Mouse (Mus musculus) embryonic facial prominence, embryonic 15.5 days (tissue): Measurements from ENCODE around the gene Aqp8. TPM values are rescaled to one million over a fixed set of nuclear protein-coding genes. Genes with fewer than 3 reads are reported as not detected.
A peak's percentile ranks its signal among the peaks of the same experiment; 100 is the strongest.

Experiments
- ATAC-seq: fragments of 200-750 bp; cut with Nextera tagmentation; 2 replicates; pipeline ENCODE4 v1.8.0; 2017; ENCODE audit warnings: low read depth, moderate TSS enrichment; ENCODE audit not compliant: insufficient number of reproducible peaks, low FRiP score, low TSS enrichment
- H3K27ac ChIP-seq: fragments of 300-500 bp; sonication (generic); replicated peaks from 2 replicates; pipeline ENCODE4 v1.5.1; 2015; ENCODE audit warnings: mild to moderate bottlenecking, inconsistent platforms
- H3K27me3 ChIP-seq: fragments of 300-500 bp; sonication (generic); 2 replicates; pipeline ENCODE4 v1.6.1; 2015; ENCODE audit warnings: inconsistent platforms
- H3K36me3 ChIP-seq: fragments of 300-500 bp; sonication (generic); 2 replicates; pipeline ENCODE4 v1.6.1; 2015; ENCODE audit warnings: mild to moderate bottlenecking, inconsistent platforms
- H3K4me1 ChIP-seq: fragments of 300-500 bp; sonication (generic); 2 replicates; pipeline ENCODE4 v1.6.1; 2015; ENCODE audit warnings: inconsistent platforms
- H3K4me2 ChIP-seq: fragments of 300-500 bp; sonication (generic); replicated peaks from 2 replicates; pipeline ENCODE4 v1.6.1; 2015; ENCODE audit warnings: mild to moderate bottlenecking, inconsistent platforms
- H3K4me3 ChIP-seq: fragments of 300-500 bp; sonication (generic); replicated peaks from 2 replicates; pipeline ENCODE4 v1.5.1; 2015; ENCODE audit warnings: mild to moderate bottlenecking, inconsistent platforms
- H3K9ac ChIP-seq: fragments of 300-500 bp; sonication (generic); 2 replicates; pipeline ENCODE4 v1.6.1; 2015; ENCODE audit warnings: inconsistent platforms
- H3K9me3 ChIP-seq: fragments of 300-500 bp; sonication (generic); replicated peaks from 2 replicates; pipeline ENCODE4 v1.6.1; 2016; ENCODE audit warnings: inconsistent platforms
- WGBS: fragments of 180-500 bp; shearing (Covaris S2); methylation state at CpG from one replicate; pipeline ENCODE4 v1.1.7; 2015; 5-methylcytosine and 5-hydroxymethylcytosine counted together
- polyA plus RNA-seq: library from polyadenylated mRNA; unstranded; fragments of >200 nt; fragmentation: Nextera tagmentation; extraction: Ambion mirVana; gene quantifications from 2 replicates; pipeline ENCODE4 v1.2.1, GENCODE M21; 2015

Gene Aqp8
- polyA plus RNA-seq, 1 experiment from 2014 or later, result not detected

GRCm38 (mm10) chr7:123487703-123488102 is 25.6 kb downstream of the Aqp8 start:
- Histone ChIP-seq H3K36me3 (no peaks in the 10 kb centered on the region), H3K27me3 (no peaks in the 10 kb centered on the region), H3K9ac (no peak overlapping the region), H3K4me3 (no peak overlapping the region), H3K27ac (no peak overlapping the region), H3K4me2 (no peak overlapping the region), H3K4me1 (no peaks in the 10 kb centered on the region), H3K9me3 (no peaks in the 10 kb centered on the region)
- no peak for ATAC-seq
- WGBS, result 71% methylated on average over 5 of the region's 5 CpGs

GRCm38 (mm10) chr7:123499481-123500238 is 37.6 kb downstream of the Aqp8 start:
- Histone ChIP-seq H3K4me2 (peak overlapping the region; percentile 90), H3K9ac (peak overlapping the region; percentile 44), H3K27ac (0 out of 2 replicates have a peak overlapping the region, but pooled peaks have one; percentile 40), H3K4me1 (peaks cover 14% of the 10 kb centered on the region), H3K27me3 (no peaks in the 10 kb centered on the region), H3K9me3 (no peaks in the 10 kb centered on the region), H3K36me3 (no peaks in the 10 kb centered on the region), H3K4me3 (peak overlapping the region; percentile 51)
- WGBS, result 30% methylated on average over 19 of the region's 19 CpGs
- ATAC-seq, result 0 out of 2 replicates have a peak, but pooled peaks have one; percentile 5

- no peaks in the 10 kb centered on the region for H3K36me3 ChIP-seq
- peak within 1 kb of the TSS; percentile 90 for H3K4me2 ChIP-seq
- H3K4me1 ChIP-seq, result peaks cover 14% of the 10 kb centered on the region
- H3K9me3 ChIP-seq, result no peaks in the 10 kb centered on the region
- peak within 1 kb of the TSS; percentile 51 for H3K4me3 ChIP-seq
- H3K9ac ChIP-seq, result peak within 1 kb of the TSS; percentile 44
- 1% methylated on average over 71 of the region's 71 CpGs for WGBS
- H3K27ac ChIP-seq, result 0 out of 2 replicates have a peak within 1 kb of the TSS, but pooled peaks have one; percentile 40
- ATAC-seq, result peak; percentile 85
- H3K27me3 ChIP-seq, result no peaks in the 10 kb centered on the region
These were observed 38.4 kb downstream of the Aqp8 start, which contains the start of gene Zkscan2 for GRCm38 (mm10) chr7:123500239-123501219. TSS of gene Zkscan2 (minus strand) at chr7:123500449.

- 0 out of 2 replicates have a peak, but pooled peaks have one; percentile 55 for ATAC-seq
- H3K4me2 ChIP-seq, result no peak overlapping the region
- H3K36me3 ChIP-seq, result no peaks in the 10 kb centered on the region
- WGBS, result 17% methylated on average over 1 of the region's 1 CpGs
- no peak overlapping the region for H3K9ac ChIP-seq
- no peak overlapping the region for H3K27ac ChIP-seq
- H3K4me1 ChIP-seq, result peaks cover 14% of the 10 kb centered on the region
- H3K4me3 ChIP-seq, result no peak overlapping the region
- no peaks in the 10 kb centered on the region for H3K9me3 ChIP-seq
- H3K27me3 ChIP-seq, result no peaks in the 10 kb centered on the region
These were observed 41.3 kb downstream of the Aqp8 start for GRCm38 (mm10) chr7:123503358-123503757.

- Histone ChIP-seq H3K4me3 (no peak overlapping the region), H3K27ac (no peak overlapping the region), H3K9ac (no peak overlapping the region), H3K4me1 (no peaks in the 10 kb centered on the region), H3K9me3 (no peaks in the 10 kb centered on the region), H3K27me3 (no peaks in the 10 kb centered on the region), H3K36me3 (no peaks in the 10 kb centered on the region), H3K4me2 (no peak overlapping the region)
- no peak for ATAC-seq
- 75% methylated on average over 7 of the region's 7 CpGs for WGBS
These were observed 45.9 kb downstream of the Aqp8 start for GRCm38 (mm10) chr7:123507946-123508345.

Other genes with a start within 250 kb of the Aqp8 start
- 0.37 and 0.63 TPM in 2 replicates for gene Slc5a11, start 247.5 kb upstream of the Aqp8 start, polyA plus RNA-seq
- 41.0 and 42.3 TPM in 2 replicates for gene Lcmt1, start 92.5 kb upstream of the Aqp8 start, polyA plus RNA-seq
- 20.4 and 24.2 TPM in 2 replicates for gene Arhgap17, start 92.4 kb upstream of the Aqp8 start, polyA plus RNA-seq
- gene Zkscan2, start 38.2 kb downstream of the Aqp8 start, polyA plus RNA-seq, result 3.0 and 3.4 TPM in 2 replicates